Mouse (Mus musculus): ENCODE measurements around the gene Myl4.

Gene Myl4

DNA sequence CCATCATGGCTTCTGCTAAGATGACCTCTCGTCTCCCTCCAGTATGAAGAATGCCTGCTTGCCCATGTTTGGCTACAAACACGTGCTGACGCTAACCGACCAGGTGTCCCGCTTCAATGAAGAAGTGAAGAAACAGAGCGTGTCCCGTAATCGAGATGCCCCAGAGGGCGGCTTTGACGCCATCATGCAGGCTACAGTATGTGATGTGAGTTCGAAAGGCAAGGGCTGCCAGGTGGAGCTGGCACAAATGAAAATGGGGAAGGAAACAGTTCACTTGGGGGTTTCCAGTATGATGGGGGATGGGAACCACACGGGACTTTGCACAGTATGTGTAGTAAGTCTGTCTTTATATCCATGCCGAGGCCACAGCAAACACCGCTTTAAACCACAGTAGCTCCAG is 86.5 kb downstream of the Myl4 start:
- DNase-seq: no peak

DNA sequence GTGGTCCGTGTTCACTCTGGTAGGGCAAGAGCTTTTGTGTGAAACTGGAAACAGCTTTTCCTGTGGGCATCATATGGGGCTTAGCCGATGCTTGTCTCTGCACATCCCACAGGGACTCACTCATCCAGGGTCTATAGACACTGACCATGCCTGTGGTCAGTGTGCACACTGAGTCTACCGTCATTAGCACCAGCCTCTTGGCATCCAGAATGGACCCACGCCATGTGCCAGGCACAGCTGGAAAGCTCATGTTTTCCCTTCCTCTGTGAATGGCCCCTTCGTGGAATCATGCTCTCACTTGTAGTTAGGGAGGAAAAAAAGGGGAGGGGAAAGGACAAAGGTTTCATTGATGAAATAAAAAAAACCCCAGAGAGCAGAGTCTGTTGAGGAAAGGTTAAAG is 87.5 kb downstream of the Myl4 start:
- DNase-seq: no peak

DNA sequence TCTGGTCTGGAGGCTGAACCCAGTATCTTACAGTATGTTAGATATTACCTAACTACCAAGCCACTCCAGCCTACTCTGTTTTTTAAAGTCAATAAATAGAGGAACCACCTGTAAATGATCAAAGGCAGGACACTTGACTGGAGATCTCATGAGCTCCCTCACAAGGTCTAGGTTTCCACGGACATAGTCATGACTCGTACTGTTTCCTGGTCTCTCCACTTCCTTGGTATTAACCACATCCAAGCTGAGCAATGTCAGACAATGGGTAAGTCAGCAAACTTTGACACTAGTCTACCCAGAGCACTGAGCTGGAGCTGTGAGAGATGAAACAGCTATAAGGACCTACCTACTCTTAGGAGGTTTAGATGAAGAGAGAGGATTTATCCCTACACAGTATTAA is 88.4 kb downstream of the Myl4 start:
- DNase-seq: no peak

DNA sequence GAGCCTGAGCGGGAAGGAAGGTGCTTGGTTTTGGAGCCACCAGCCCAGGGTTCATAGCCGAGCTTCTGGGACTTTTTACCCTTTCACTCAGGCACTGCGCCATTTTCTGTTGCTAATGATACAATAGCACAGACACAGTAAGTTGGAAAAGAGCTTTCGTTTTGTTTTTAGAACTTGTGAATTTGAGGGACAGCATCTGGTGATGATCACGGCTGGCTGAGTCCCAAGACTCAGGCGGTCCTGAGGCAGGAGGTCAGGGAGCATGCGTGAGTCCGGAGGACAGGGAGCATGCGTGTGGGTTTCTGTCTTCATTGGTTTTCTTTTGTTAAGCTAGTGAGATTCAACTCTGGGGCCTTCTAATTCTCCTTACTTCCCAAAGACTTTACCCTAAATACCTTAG is 89.2 kb downstream of the Myl4 start:
- DNase-seq: no peak

DNA sequence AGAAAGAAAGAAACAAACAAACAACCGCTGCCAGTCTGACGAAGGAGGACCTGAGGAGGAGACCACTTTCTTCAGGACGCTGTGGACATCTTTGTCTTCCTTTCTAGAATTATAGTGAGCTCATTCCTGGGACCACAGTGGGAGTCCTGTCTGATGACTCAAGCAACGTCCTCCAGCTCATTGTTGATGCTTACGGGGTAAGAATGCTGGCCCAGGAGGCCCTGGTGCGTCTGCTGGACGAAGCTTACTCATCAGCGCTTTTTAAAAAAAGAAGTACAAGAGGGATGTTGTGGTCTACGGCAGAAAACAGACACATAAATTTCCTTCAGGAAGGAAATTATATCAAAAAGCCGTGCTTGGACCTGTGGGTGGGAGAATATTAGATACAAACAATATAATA is 90.4 kb downstream of the Myl4 start:
- DNase-seq: no peak

DNA sequence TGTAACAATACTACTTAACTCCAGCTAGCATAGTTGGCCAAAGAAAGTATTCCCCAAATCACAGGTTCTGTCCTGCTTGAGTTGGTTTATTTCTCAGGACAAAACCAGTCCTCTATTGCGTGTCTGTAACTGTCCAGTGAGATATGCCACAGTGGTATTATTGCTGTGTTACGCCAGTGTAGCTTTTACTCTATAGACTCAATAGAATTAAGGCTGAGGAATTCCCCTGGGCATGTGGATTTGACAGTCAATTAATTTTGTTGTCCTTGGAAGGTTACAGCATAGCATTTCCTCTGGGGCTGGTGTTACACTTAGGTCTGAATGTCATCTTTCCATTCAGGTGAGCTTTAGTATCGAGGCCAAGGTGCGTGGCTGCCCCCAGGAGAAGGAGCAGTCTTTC is 92.8 kb downstream of the Myl4 start:
- no peak for DNase-seq
